Mouse (Mus musculus) MEL (cell line): ENCODE measurements around the gene Btg1-ps2. TPM values are rescaled to one million over a fixed set of nuclear protein-coding genes. Genes with fewer than 3 reads are reported as not detected.
A peak's percentile ranks its signal among the peaks of the same experiment; 100 is the strongest.
"Not testable (repeated sequence)": the region's sequence is repeated elsewhere in the genome, so short reads cannot be mapped to it uniquely, and the experiment has no call there.

ENCODE experiments used
- DNase-seq: peaks from one replicate; pipeline ENCODE4 v3.0.0; 2011; ENCODE audit warnings: low read depth, low spot score
- H3K27ac ChIP-seq: 2 replicates; pipeline ENCODE4 v1.5.1; 2012; ENCODE audit warnings: low read depth, mild to moderate bottlenecking, control low read depth, low read length, moderate library complexity; ENCODE audit not compliant: control insufficient read depth
- H3K27me3 ChIP-seq, 2 experiments: fragments of 150-350 bp in 1 of 2; sonication (generic) in 1 of 2; 2 replicates each; pipeline ENCODE4 v1.6.1; 2012; ENCODE audit warnings: low read length in 2 of 2, mild to moderate bottlenecking in 2 of 2, improper control_type of control experiment in 1 of 2, moderate library complexity in 1 of 2; ENCODE audit not compliant: insufficient read depth in 2 of 2, control insufficient read depth in 1 of 2
- H3K36me3 ChIP-seq, 2 experiments: 2 replicates each; pipeline ENCODE4 v1.6.1; 2012 to 2014; ENCODE audit warnings: low read length in 2 of 2, improper control_type of control experiment in 1 of 2, inconsistent platforms in 1 of 2, mild to moderate bottlenecking in 1 of 2; ENCODE audit not compliant: insufficient read depth in 2 of 2, control insufficient read depth in 1 of 2
- H3K4me1 ChIP-seq, 2 experiments: fragments of 150-350 bp in 1 of 2; sonication (generic) in 1 of 2; 2 replicates each; pipeline ENCODE4 v1.6.1; 2012; ENCODE audit warnings: low read length in 2 of 2, improper control_type of control experiment in 1 of 2, mild to moderate bottlenecking in 1 of 2; ENCODE audit not compliant: insufficient read depth in 2 of 2, control insufficient read depth in 1 of 2
- H3K4me3 ChIP-seq, 2 experiments: fragments of 150-350 bp in 1 of 2; sonication (generic) in 1 of 2; 2 replicates each; pipeline ENCODE4 v1.5.1; 2012; ENCODE audit warnings: low read depth in 2 of 2, low read length in 2 of 2, mild to moderate bottlenecking in 2 of 2, moderate library complexity in 2 of 2, control low read depth in 1 of 2, improper control_type of control experiment in 1 of 2; ENCODE audit not compliant: control insufficient read depth in 1 of 2, insufficient read depth in 1 of 2
- H3K79me2 ChIP-seq: 2 replicates; pipeline ENCODE4 v1.6.1; 2012; ENCODE audit warnings: mild to moderate bottlenecking, low read length, moderate library complexity; ENCODE audit not compliant: control insufficient read depth, poor library complexity, insufficient read depth
- H3K9ac ChIP-seq: 2 replicates; pipeline ENCODE4 v1.6.1; 2012; ENCODE audit warnings: low read depth, mild to moderate bottlenecking, control low read depth, low read length, moderate library complexity; ENCODE audit not compliant: control insufficient read depth, poor library complexity, severe bottlenecking
- H3K9me3 ChIP-seq: fragments of 150-350 bp; sonication (generic); replicated peaks from 2 replicates; pipeline ENCODE4 v1.6.1; 2012; ENCODE audit warnings: mild to moderate bottlenecking, low read length, improper control_type of control experiment, moderate library complexity; ENCODE audit not compliant: insufficient read depth
- CHD1 ChIP-seq: IDR thresholded peaks from 2 replicates; pipeline ENCODE4 v1.6.1; 2012; ENCODE audit warnings: low read depth, mild to moderate bottlenecking, inconsistent platforms, low read length, improper control_type of control experiment
- CHD2 ChIP-seq: IDR thresholded peaks from 2 replicates; pipeline ENCODE4 v1.6.1; 2011; ENCODE audit warnings: low read length, improper control_type of control experiment
- CTCF ChIP-seq, 3 experiments: IDR thresholded peaks in 2 of 3; conservative IDR thresholded peaks in 1 of 3; 2 replicates each; pipeline ENCODE4 v1.5.1; 2011 to 2012; ENCODE audit warnings: low read length in 3 of 3, low read depth in 2 of 3, mild to moderate bottlenecking in 2 of 3, improper control_type of control experiment in 1 of 3, inconsistent platforms in 1 of 3, mixed read lengths in 1 of 3, moderate library complexity in 1 of 3; ENCODE audit not compliant: control insufficient read depth in 1 of 3, insufficient read depth in 1 of 3, poor library complexity in 1 of 3, severe bottlenecking in 1 of 3
- JUND ChIP-seq: IDR thresholded peaks from 2 replicates; pipeline ENCODE4 v1.6.1; 2011; ENCODE audit warnings: low read depth, mild to moderate bottlenecking, improper control_type of control experiment, low read length
- MAX ChIP-seq: IDR thresholded peaks from 2 replicates; pipeline ENCODE4 v1.6.1; 2011; ENCODE audit warnings: low read length, improper control_type of control experiment
- MYC ChIP-seq: IDR thresholded peaks from 2 replicates; pipeline ENCODE4 v1.6.1; 2011; ENCODE audit warnings: low read depth, mild to moderate bottlenecking, low read length, improper control_type of control experiment, moderate library complexity
- POLR2AphosphoS5 ChIP-seq: IDR thresholded peaks from 2 replicates; pipeline ENCODE4 v1.6.1; 2012; ENCODE audit warnings: low read depth, borderline replicate concordance, mild to moderate bottlenecking, inconsistent platforms, low read length, moderate library complexity, mixed read lengths
- RAD21 ChIP-seq: IDR thresholded peaks from 2 replicates; pipeline ENCODE4 v1.6.1; 2011; ENCODE audit warnings: mild to moderate bottlenecking, low read depth, low read length, improper control_type of control experiment
- SMC3 ChIP-seq: IDR thresholded peaks from 2 replicates; pipeline ENCODE4 v1.6.1; 2011; ENCODE audit warnings: low read depth, low read length, improper control_type of control experiment
- USF1 ChIP-seq: IDR thresholded peaks from 2 replicates; pipeline ENCODE4 v1.6.1; 2014; ENCODE audit warnings: low read depth, mild to moderate bottlenecking, inconsistent platforms, low read length, improper control_type of control experiment, moderate library complexity
- polyA plus RNA-seq, 2 experiments: library from polyadenylated mRNA; stranded (reverse) in 1 of 2; unstranded in 1 of 2; fragments of >175 nt in 1 of 2; fragments of >200 nt in 1 of 2; gene quantifications; 2 replicates each; pipeline versions ENCODE4 v1.2.1 to v1.2.4; 2012; ENCODE audit warnings: low replicate concordance in 2 of 2, low read depth in 1 of 2; ENCODE audit not compliant: insufficient read length in 2 of 2, insufficient read depth in 1 of 2, missing spikeins in 1 of 2
- total RNA-seq: library from RNA; depleted of rRNA; stranded (reverse); fragments of 300-350 nt; gene quantifications from 2 replicates; pipeline ENCODE4 v1.2.3, GENCODE M21; 2012; rRNA removed

Btg1-ps2 gene
- total RNA-seq (not detected in 2 replicates), polyA plus RNA-seq (not detected)

- not testable (repeated sequence) for H3K36me3 ChIP-seq, H3K79me2 ChIP-seq
These were observed at the start of gene Btg1-ps2 for GRCm38 (mm10) chrX:38043014-38043413. Gene Btg1-ps2 (minus strand): TSS chrX:38043114.

DNA sequence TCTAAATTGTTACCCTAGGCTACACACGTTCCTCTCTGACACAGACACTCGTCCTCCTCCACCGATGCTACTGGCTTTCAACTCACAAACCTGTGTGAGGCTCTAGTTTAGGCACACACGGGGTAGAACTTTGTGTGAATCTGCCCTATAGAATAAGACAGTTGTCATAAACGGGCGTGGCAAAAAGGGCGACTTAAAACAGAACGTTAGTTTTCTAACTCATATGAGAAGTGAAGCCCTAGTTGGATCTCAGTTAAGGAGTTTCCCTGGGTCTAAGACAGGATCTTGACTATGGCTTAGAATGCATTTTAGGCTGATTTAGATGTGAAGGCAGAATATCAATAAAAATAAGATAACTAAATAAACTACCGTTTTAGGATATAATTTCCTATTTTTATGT is 42.1 kb upstream of the Btg1-ps2 start, which contains the start of gene Rhox11:
Gene Rhox11 (minus strand): TSS at position 101 of the 400 bp plus-strand sequence.
- no peak within 1 kb of the TSS for H3K27ac ChIP-seq
- TF ChIP-seq JUND: no peak
- TF ChIP-seq POLR2AphosphoS5: no peak
- H3K4me3 ChIP-seq: no peak within 1 kb of the TSS
- no peaks in the 10 kb centered on the region for H3K9me3 ChIP-seq
- H3K79me2 ChIP-seq: no peaks in the 10 kb centered on the region
- H3K9ac ChIP-seq: no peak within 1 kb of the TSS
- DNase-seq: no peak
- H3K27me3 ChIP-seq: no peaks in the 10 kb centered on the region
- H3K36me3 ChIP-seq: no peaks in the 10 kb centered on the region
- H3K4me1 ChIP-seq: no peaks in the 10 kb centered on the region

More at GRCm38 (mm10) chrX:38043014-38043413, at the start of gene Btg1-ps2:
- not testable (repeated sequence) for H3K27ac ChIP-seq, H3K27me3 ChIP-seq, DNase-seq, H3K4me1 ChIP-seq, H3K4me3 ChIP-seq, H3K9me3 ChIP-seq, H3K9ac ChIP-seq

DNA sequence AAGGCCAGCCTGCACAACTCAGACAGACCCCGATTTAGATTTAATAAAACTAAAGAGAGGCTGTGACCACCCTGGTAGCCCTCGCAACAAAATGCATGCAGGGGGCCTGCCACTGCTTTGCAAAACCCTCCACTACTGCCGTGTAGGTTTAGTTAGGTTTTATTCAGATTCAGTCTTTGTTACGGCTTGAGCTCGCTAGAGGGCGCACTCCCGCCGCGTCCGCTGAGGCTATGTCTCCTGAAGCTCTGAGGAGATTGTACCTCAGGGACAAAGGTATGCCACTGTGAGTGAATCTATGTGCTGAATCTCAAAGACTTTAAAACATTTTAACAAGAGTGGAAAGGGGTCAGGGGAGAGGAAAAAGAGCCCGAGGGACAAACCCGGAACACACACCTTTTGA is 41.3 kb upstream of the Btg1-ps2 start:
- Histone ChIP-seq H3K9ac (no peak overlapping the region), H3K27me3 (no peaks in the 10 kb centered on the region), H3K4me3 (no peak overlapping the region), H3K79me2 (no peaks in the 10 kb centered on the region), H3K4me1 (no peaks in the 10 kb centered on the region), H3K36me3 (no peaks in the 10 kb centered on the region), H3K27ac (no peak overlapping the region), H3K9me3 (no peaks in the 10 kb centered on the region)
- TF ChIP-seq USF1 (no peak), CTCF (IDR thresholded peaks at IDR 0.05 in 2 of 3, conservative IDR thresholded peaks at IDR 0.05 in 1 of 3; ENCODE audit: control insufficient read depth in 1 of 3, insufficient read depth in 1 of 3, low read depth in 2 of 3, low read length in 3 of 3, poor library complexity in 1 of 3, severe bottlenecking in 1 of 3) (peak; percentile 31 to 56 (median 36); a peak in 5 of 6 replicates), MAX (no peak), SMC3 (peak; percentile 15; the same call in 1 of the 2 replicates), CHD2 (no peak), JUND (no peak), CHD1 (no peak), RAD21 (peak; percentile 19), MYC (no peak)
- no peak for DNase-seq
